Mouse (Mus musculus): ENCODE measurements around the gene Ear10. TPM values are rescaled to one million over a fixed set of nuclear protein-coding genes. Genes with fewer than 3 reads are reported as not detected.
"Not testable (repeated sequence)": the region's sequence is repeated elsewhere in the genome, so short reads cannot be mapped to it uniquely, and the experiment has no call there.

Gene Ear10
- polyA plus RNA-seq, 1 experiment from 2014 or later: not detected

DNA sequence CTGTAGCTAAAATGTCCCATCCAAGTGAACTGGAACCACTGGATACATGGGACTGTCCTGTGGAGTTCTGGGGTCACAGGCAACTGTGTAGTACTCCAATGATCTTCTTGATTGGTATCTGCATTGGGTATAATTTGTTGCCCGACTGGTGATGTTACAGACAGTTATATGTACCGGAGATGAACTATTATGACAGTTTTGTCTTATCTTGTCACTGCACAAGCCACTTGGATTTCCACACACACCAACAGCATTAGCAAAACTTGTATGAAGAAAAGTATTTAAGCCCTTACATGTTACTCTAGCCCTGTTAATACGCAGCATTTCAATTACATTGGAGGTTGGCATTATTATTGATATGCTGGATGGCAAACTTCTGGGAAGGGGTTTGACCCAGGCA lies 48.5 kb downstream of the Ear10 start:
- DNase-seq; H3K9ac ChIP-seq (replicated peaks); H3K27ac ChIP-seq (ENCODE audit: low read depth); H3K4me1 ChIP-seq (ENCODE audit: insufficient read depth); H3K4me3 ChIP-seq (ENCODE audit: low read depth, low read length); ATAC-seq; H3K9me3 ChIP-seq (ENCODE audit: low read length); H3K4me2 ChIP-seq (ENCODE audit: low read depth, low read length); H3K27me3 ChIP-seq (ENCODE audit: insufficient read depth, low read length); H3K36me3 ChIP-seq (replicated peaks; ENCODE audit: insufficient read depth, low read length): not testable (repeated sequence)
- WGBS (ENCODE audit: insufficient replicate concordance): 59% methylated on average over 3 of the region's 3 CpGs
- peak; percentile 52; the same call in 1 of the 2 replicates for TF ChIP-seq EP300 (IDR thresholded peaks at IDR 0.05; ENCODE audit: low read depth)

Other genes with a start within 250 kb of the Ear10 start
- gene Gm8165, start 246.4 kb downstream of the Ear10 start, polyA plus RNA-seq (2015; fragmentation: Nextera tagmentation; extraction: Ambion mirVana): not detected in 2 replicates
- 0.47 and 0.54 TPM in 2 replicates for gene Gm7324, start 225.7 kb downstream of the Ear10 start, polyA plus RNA-seq (2015; fragmentation: Nextera tagmentation; extraction: Ambion mirVana)
- gene Gm16506, start 196.1 kb downstream of the Ear10 start, polyA plus RNA-seq (2015; fragmentation: Nextera tagmentation; extraction: Ambion mirVana): not detected in 2 replicates
- gene Gm6526, start 175.7 kb downstream of the Ear10 start, polyA plus RNA-seq (2015; fragmentation: Nextera tagmentation; extraction: Ambion mirVana): not detected in 2 replicates
- gene Gm8180, start 138.8 kb downstream of the Ear10 start, polyA plus RNA-seq (2015; fragmentation: Nextera tagmentation; extraction: Ambion mirVana): not detected in 2 replicates
- 2.6 and 5.0 TPM in 2 replicates for gene Ear1, start 48.0 kb downstream of the Ear10 start, polyA plus RNA-seq (2015; fragmentation: Nextera tagmentation; extraction: Ambion mirVana)
- gene Gm8113, start 1.8 kb upstream of the Ear10 start, polyA plus RNA-seq (2015; fragmentation: Nextera tagmentation; extraction: Ambion mirVana): 2.7 TPM in 2 replicates
- gene Ang5, start 33.5 kb upstream of the Ear10 start, polyA plus RNA-seq (2015; fragmentation: Nextera tagmentation; extraction: Ambion mirVana): not detected in 2 replicates
- gene Ang6, start 78.7 kb upstream of the Ear10 start, polyA plus RNA-seq (2015; fragmentation: Nextera tagmentation; extraction: Ambion mirVana): not detected in 2 replicates
- gene Ear2, start 179.1 kb upstream of the Ear10 start, polyA plus RNA-seq (2015; fragmentation: Nextera tagmentation; extraction: Ambion mirVana): 34.9 TPM in 2 replicates
- not detected in 2 replicates for gene Gm3327, start 200.3 kb upstream of the Ear10 start, polyA plus RNA-seq (2015; fragmentation: Nextera tagmentation; extraction: Ambion mirVana)